Mouse (Mus musculus) central nervous system, embryonic 18 days (tissue): Measurements from ENCODE around the gene Tssk3. TPM values are rescaled to one million over a fixed set of nuclear protein-coding genes. Genes with fewer than 3 reads are reported as not detected.

Experiments used
- polyA plus RNA-seq: library from polyadenylated mRNA; depleted of rRNA; stranded (reverse); fragments of >200 nt; gene quantifications from 2 replicates; pipeline ENCODE4 v1.2.3, GENCODE M21; 2012; rRNA removed

Tssk3 gene
- polyA plus RNA-seq, result 0.41 and 0.62 TPM in 2 replicates

DNA sequence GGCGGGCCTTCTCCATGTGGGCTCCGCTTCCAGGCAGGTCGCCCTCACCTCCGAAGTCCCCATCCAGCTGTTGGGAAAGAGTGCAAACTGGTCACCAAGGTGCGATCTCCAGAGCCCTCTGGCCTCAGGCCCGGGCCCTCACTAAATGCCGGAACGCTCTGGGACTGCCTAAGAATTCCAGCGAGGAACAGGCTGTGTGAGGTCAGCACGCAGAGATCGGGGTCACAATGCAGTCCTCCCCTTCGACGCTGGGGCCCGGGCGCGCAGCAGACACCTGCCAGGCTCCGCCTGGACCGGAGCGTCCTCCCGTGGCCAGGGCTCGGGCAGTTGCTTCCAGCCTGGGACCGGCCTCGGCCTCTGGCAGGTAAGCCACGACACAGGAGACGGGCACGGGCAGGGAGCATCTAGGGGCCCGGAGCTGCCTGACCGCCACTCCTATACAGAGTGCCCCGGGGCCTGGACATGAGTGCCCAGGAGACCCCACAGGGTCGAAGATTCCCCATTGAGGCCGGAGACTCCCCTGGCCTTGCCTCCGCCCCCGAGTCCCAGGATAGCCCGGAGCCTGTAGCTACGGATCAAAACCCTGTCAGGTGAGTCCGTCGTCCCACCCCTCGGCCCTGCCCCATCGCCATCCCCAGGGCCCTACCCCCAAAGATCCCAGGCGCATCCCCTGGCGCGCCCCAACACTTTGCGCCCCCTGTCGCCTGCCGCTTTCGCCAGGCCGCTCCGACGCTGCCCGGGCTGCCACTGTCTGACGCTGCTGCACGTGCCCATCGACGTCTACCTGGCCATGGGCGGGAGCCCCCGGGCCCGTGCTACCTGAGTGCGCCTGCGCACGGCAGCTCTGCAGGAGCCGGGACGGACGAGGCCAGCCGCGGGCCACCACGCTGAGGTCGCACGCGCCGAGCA is at the start of gene Tssk3, which contains the start of gene Fam229a:
Gene Tssk3, minus strand, starts transcription at position 51 of the 909 bp plus-strand sequence.
Gene Fam229a, plus strand, starts transcription at position 219 of the 909 bp plus-strand sequence.

DNA sequence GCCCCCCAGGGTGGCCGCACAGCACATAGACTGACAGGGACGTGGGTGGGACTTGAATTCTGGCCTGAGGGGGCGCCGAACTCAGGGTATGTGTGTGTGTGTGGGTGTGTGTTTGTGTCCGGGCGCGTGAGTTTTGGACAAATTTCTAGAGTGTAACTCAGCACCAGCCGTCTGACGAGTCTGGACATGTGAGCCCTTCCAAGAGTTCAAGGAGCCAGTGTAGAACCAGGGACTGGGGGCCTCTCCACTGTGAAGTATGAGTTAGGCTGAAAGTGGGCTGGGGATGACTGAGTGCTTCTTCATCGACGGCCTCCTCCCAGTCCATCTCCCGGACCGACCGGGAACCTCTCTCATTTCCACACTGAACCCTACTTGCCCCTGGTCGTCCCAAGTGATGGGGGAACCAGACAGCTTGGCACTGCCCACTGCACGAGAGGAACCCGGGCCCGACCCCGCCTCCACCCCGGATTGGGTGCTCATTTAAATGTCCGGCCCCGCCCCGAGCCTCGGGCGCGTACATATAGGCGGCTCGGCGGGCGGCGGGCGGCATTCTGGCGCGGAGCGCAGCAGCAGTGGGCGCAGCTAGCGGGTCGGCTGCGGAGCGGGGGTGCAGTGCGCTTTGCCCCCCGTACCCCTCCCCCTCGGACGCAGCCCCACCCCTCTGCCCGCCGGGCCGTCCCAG is 22.4 kb upstream of the Tssk3 start, which contains the start of gene Marcksl1:
Gene Marcksl1, plus strand, starts transcription at position 496 of the 682 bp plus-strand sequence.

DNA sequence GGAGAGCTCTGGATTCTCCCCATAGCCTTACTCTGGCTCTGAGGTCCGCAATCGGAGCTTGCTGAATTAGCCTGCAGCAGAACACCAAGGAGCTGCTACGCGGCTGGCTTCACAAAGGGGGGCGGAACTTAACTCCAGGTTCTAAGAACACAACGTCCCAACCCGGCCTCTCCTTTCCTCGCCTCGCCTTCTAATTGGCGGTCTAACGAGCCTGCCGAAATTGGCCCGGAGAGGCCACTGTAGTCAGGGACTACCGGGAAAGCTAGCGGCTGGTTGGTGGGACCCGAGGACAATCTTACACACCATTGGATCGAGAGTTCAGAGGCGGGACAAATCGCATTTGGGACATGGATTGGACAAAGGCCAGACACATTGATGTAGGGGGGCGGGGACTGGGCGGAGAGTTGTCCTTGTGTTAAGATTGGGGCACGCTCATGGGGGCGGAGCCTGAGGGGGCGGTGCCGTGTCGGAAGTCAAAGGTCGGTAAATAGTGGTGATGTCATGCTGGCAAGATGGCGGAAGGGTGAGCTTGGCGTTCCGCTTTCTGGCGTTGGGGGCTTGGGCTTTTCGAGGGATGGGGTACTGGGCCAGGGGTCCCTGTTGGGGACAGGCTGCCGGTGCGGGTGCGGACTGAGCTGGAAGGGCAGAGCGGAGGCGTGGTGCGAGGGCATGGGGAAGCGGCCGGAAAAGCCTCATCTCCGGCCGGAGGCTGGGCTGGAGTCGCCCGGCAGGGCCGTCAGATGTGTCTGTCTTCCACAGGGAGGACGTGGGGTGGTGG is 29.4 kb downstream of the Tssk3 start, which contains the start of gene Bsdc1:
Gene Bsdc1, plus strand, starts transcription at position 399 of the 778 bp plus-strand sequence.

DNA sequence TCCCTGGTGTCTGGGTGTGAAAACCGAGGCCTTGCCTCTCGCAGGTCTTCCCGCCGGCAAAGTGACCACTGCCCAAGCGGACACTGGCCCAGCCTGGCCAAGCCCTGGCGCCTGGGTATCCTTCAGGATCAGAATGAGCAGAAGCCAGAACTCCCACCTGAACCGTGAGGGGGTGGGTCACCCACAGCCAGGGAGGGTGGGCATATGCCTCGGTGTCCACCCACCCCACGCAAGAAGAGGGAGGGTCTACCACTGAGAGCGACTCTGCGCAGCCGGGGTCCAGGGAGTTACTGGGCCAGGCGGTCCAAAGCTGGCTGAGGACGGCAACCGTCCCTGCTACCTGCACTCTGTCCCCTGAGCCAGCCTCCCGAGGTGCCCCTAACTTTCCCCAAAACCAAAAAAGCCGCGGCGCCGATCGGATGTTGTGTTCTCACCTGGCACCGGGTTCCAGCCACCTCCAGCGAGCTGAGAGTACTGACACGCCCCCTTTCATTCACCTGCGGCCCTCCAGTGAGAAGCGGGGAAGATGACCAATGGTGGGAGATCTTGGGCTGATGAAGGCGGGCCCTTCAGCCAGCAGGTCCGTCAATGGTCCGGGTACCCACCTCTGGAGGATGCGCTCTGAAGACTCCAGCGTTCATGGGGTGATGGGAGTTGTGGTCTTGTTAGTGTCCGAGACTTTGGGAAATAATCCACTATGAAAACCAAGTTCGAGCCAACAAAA is 50.3 kb downstream of the Tssk3 start, which contains the start of gene Zbtb8b:
Gene Zbtb8b, minus strand, starts transcription at position 514 of the 724 bp plus-strand sequence.

Other genes starting within 250 kb of the Tssk3 start
- gene C77080, start 229.6 kb downstream of the Tssk3 start, polyA plus RNA-seq, result 9.1 and 9.4 TPM in 2 replicates
- 0.74 and 1.4 TPM in 2 replicates for gene Sync, start 203.4 kb downstream of the Tssk3 start, polyA plus RNA-seq
- gene Rbbp4, start 155.7 kb downstream of the Tssk3 start, polyA plus RNA-seq, result 104 and 107 TPM in 2 replicates
- gene Zbtb8os, start 155.3 kb downstream of the Tssk3 start, polyA plus RNA-seq, result 18.9 and 20.1 TPM in 2 replicates
- 19.4 and 19.8 TPM in 2 replicates for gene Zbtb8a, start 112.9 kb downstream of the Tssk3 start, polyA plus RNA-seq
- gene Zbtb8b, start 50.2 kb downstream of the Tssk3 start, polyA plus RNA-seq, result 6.8 and 6.9 TPM in 2 replicates
- 16.2 and 21.8 TPM in 2 replicates for gene Bsdc1, start 29.4 kb downstream of the Tssk3 start, polyA plus RNA-seq
- 0.74 and 0.80 TPM in 2 replicates for gene Fam229a, start 168 bp upstream of the Tssk3 start, polyA plus RNA-seq
- 1,413 and 1,583 TPM in 2 replicates for gene Marcksl1, start 22.6 kb upstream of the Tssk3 start, polyA plus RNA-seq
- 93.2 and 95.2 TPM in 2 replicates for gene Hdac1, start 51.7 kb upstream of the Tssk3 start, polyA plus RNA-seq
- gene Lck, start 82.6 kb upstream of the Tssk3 start, polyA plus RNA-seq, result 14.9 and 16.0 TPM in 2 replicates
- gene Fam167b, start 87.5 kb upstream of the Tssk3 start, polyA plus RNA-seq, result 0.43 and 0.70 TPM in 2 replicates
- gene Eif3i, start 109.6 kb upstream of the Tssk3 start, polyA plus RNA-seq, result 287 and 302 TPM in 2 replicates
- gene Tmem234, start 109.6 kb upstream of the Tssk3 start, polyA plus RNA-seq, result 150 and 156 TPM in 2 replicates
- gene Dcdc2b, start 123.2 kb upstream of the Tssk3 start, polyA plus RNA-seq, result 4.7 and 5.5 TPM in 2 replicates
- gene Iqcc, start 128.1 kb upstream of the Tssk3 start, polyA plus RNA-seq, result 32.2 and 33.4 TPM in 2 replicates
- 157 and 167 TPM in 2 replicates for gene Ccdc28b, start 132.9 kb upstream of the Tssk3 start, polyA plus RNA-seq
- 41.8 and 43.0 TPM in 2 replicates for gene Txlna, start 150.0 kb upstream of the Tssk3 start, polyA plus RNA-seq
- 43.4 and 44.3 TPM in 2 replicates for gene Kpna6, start 181.7 kb upstream of the Tssk3 start, polyA plus RNA-seq
- gene Tmem39b, start 205.8 kb upstream of the Tssk3 start, polyA plus RNA-seq, result 42.1 and 47.1 TPM in 2 replicates